Mouse (Mus musculus) liver, adult (tissue): ENCODE data around the gene Icosl.

Source experiments
- GATA4 ChIP-seq: IDR thresholded peaks from 2 replicates; pipeline ENCODE4 v1.6.1; 2014; ENCODE audit warnings: mild to moderate bottlenecking, low read length; ENCODE audit not compliant: insufficient replicate concordance

Icosl gene

GRCm38 (mm10) chr10:78057056-78057455 lies 12.0 kb upstream of the Icosl start:
- TF ChIP-seq GATA4 = no peak

- no peak for TF ChIP-seq GATA4
These were observed 6.0 kb upstream of the Icosl start for GRCm38 (mm10) chr10:78063122-78063521.

GRCm38 (mm10) chr10:78067226-78067625 lies 1.9 kb upstream of the Icosl start:
- TF ChIP-seq GATA4 = no peak

DNA sequence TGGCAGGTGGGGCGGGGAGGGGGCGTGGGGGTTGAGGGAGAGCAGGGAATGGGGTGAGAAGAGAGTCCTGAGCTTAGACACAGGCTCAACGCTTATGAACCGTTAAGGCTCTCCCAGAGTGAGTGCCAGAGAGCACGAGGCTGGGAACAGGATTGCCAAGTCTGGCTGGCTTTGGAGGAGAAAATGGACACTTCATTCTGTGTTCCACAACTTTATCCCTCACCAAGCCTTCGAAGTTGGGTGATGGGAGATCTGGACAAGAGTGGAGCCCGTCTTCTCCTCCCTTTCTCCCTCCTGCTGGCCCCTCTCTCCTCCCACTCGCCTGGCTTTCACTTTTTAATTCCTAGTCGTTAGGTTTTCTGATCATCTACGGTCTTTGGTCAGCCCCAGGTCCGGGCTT lies 561 bp upstream of the Icosl start:
- no peak for TF ChIP-seq GATA4

DNA sequence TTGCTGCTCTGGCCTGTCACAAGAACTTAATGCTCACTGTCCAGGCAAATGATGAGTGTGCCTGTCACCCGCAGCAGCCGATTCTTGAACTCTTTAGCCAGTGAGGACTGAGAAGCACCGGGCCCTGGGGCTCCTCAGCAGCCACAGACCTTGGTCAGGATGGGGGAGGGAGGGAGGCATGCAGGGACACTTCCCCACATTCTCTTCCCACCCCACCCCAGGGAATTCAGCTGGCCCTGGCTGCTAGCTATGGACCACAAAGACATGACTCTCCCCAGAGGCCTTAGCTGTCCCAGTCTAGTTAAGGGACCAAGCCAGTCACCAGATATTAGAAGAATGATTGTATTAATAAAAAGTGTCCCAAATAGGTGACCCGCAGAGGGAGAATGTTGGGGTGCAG lies 5.0 kb downstream of the Icosl start:
- no peak for TF ChIP-seq GATA4

DNA sequence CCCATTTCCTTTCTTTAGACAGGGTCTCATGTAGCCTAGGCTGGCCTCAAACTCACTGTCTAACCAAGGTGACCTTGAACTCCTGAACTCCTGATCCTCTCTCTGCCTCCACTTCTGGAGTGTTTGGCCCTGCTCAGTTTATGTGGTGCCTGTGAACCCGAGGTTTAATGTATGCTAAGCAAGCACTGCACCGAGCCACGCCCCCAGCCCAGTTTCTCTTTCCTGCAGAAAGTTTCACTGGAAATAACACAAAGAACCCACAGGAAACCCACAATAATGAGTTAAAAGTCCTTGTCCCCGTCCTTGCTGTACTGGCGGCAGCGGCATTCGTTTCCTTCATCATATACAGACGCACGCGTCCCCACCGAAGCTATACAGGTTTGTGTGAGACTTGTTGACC lies 5.9 kb downstream of the Icosl start:
- TF ChIP-seq GATA4 = no peak

GRCm38 (mm10) chr10:78077862-78078261 lies 8.8 kb downstream of the Icosl start:
- no peak for TF ChIP-seq GATA4

DNA sequence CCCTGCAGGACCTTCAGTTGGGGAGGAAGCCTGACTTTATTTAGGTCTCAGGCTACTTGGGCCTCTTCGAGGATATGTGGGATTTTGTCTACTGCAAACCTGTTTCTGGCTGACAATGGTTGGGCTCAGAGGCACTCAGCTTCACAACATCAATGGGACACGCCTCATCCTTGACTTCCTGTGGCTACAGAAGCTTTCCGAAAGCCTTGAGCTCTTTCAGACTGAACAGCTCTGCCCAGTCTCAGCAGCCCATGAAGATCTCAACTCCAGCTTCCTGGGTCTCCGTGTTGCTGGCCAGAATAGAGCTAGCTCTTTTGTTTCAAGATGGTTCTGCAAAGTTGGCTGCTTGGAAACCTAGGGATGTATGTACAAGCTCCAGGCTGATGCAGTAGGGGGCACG lies 9.2 kb downstream of the Icosl start:
- TF ChIP-seq GATA4 = no peak

- TF ChIP-seq GATA4 = no peak
These were observed 11.0 kb downstream of the Icosl start for GRCm38 (mm10) chr10:78079955-78080591.

GRCm38 (mm10) chr10:78084073-78084472 lies 15.0 kb downstream of the Icosl start:
- no peak for TF ChIP-seq GATA4

- TF ChIP-seq GATA4 = no peak
These were observed 16.6 kb downstream of the Icosl start for GRCm38 (mm10) chr10:78085711-78086110.

DNA sequence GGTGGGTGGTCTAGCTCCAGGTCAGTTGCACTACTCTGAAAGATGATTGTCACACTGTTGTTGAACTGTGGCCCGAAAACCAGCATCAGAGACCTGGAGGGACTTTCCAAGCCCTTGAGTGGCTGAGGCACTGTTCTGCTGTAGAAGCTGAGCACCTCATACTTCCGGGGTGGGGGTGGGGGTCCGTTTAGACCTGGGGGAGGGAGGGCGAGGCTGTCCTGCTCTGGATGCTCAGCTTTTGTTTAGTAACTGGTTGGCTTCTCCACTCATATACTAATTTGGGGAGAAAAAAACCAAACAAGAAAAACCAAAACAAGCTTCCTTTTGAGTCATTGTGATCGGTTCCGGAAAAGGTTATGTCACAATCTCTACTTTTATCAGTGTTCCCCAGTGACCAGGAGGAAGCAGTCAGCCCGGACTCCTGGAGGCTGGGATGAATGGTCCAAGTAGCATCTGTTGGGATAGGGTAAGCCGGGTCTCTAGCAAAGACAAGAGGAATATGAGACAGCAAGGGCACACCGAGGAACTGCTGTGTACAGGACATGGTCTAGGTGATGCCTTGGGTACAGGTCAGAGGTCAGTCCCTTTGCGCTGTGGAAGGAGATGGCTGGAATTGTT lies 17.5 kb downstream of the Icosl start:
- no peak for TF ChIP-seq GATA4

DNA sequence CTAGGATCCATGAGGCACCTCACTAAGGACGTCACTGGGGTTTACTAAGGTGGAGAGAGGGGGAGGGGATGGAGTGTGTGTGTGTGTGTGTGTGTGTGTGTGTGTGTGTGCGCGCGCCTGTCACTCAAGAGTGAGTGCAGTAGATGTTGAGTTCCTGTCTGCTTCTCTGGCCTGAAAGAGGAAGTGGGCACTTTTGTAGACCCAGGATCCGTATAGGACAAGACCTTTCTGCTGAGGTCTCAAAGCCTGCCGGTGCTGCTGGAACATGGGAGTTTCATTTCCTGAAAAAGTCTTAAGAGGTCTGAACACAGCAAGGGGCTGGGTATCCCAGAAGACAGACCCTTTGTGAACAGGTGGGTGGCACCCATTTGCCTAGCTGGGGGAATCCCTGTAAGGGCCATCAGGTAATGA lies 18.0 kb downstream of the Icosl start:
- TF ChIP-seq GATA4 = no peak

- TF ChIP-seq GATA4 = no peak
These were observed 21.1 kb downstream of the Icosl start for GRCm38 (mm10) chr10:78090246-78090645.

DNA sequence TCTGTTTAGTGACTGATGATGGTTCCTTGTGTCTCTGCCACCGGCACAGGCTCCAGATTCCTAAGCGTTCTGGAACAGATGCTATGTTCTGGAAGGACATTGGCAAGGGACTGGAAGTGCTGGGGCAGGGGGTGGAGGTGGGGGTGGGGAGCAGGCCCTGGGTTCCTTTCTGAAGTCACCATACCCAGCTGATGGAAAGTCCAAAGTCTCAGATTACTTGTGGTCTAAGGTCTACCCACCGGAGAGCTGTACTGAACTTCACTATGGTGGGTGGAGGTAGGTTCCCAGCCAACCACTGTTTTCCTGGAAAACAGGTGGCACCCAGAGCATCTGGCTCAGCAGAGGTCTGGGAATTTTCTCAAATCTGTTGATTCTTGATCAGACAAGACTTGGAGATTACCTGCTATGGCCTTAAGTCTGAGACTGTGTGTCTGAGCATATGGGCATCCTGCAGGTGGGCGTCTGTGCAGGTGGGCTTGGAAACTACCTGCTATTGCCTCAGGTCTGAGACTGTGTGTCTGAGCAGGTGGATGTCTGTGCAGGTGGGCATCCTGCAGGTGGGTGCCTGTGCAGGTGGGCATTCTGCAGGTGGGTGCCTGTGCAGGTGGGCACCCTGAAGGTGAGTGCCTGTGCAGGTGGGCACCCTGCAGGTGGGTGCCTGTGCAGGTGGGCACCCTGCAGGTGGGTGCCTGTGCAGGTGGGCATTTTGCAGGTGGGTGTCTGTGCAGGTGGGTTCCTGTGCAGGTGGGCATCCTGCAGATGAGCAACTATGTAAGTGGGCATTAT lies 21.8 kb downstream of the Icosl start:
- no peak for TF ChIP-seq GATA4
